Mouse (Mus musculus) heart, embryonic 12.5 days (tissue): ENCODE measurements around the gene Rcn2. TPM values are rescaled to one million over a fixed set of nuclear protein-coding genes. Genes with fewer than 3 reads are reported as not detected.
"Not testable (repeated sequence)": the region's sequence is repeated elsewhere in the genome, so short reads cannot be mapped to it uniquely, and the experiment has no call there.

ENCODE experiments used
- ATAC-seq: fragments of 200-750 bp; cut with Nextera tagmentation; 2 replicates; pipeline ENCODE4 v1.8.0; 2017; ENCODE audit warnings: moderate TSS enrichment, moderate library complexity; ENCODE audit not compliant: insufficient number of reproducible peaks, low FRiP score
- H3K27ac ChIP-seq: fragments of 300-500 bp; sonication (generic); 2 replicates; pipeline ENCODE4 v1.5.1; 2016; ENCODE audit warnings: mild to moderate bottlenecking, moderate library complexity; ENCODE audit not compliant: poor library complexity, severe bottlenecking
- H3K27me3 ChIP-seq: fragments of 300-500 bp; sonication (generic); replicated peaks from 2 replicates; pipeline ENCODE4 v1.6.1; 2016; ENCODE audit warnings: mild to moderate bottlenecking, moderate library complexity
- H3K36me3 ChIP-seq: fragments of 300-500 bp; sonication (generic); 2 replicates; pipeline ENCODE4 v1.6.1; 2016; ENCODE audit warnings: mild to moderate bottlenecking, moderate library complexity
- H3K4me1 ChIP-seq: fragments of 300-500 bp; sonication (generic); replicated peaks from 2 replicates; pipeline ENCODE4 v1.6.1; 2016; ENCODE audit warnings: mild to moderate bottlenecking
- H3K4me2 ChIP-seq: fragments of 300-500 bp; sonication (generic); 2 replicates; pipeline ENCODE4 v1.6.1; 2016; ENCODE audit warnings: mild to moderate bottlenecking, moderate library complexity
- H3K4me3 ChIP-seq: fragments of 300-500 bp; sonication (generic); 2 replicates; pipeline ENCODE4 v1.5.1; 2016; ENCODE audit warnings: mild to moderate bottlenecking
- H3K9ac ChIP-seq: fragments of 300-500 bp; sonication (generic); 2 replicates; pipeline ENCODE4 v1.6.1; 2016; ENCODE audit warnings: mild to moderate bottlenecking, moderate library complexity
- H3K9me3 ChIP-seq: fragments of 300-500 bp; sonication (generic); replicated peaks from 2 replicates; pipeline ENCODE4 v1.6.1; 2016; ENCODE audit warnings: mild to moderate bottlenecking, moderate library complexity
- WGBS: fragments of 180-500 bp; shearing (Covaris S2); methylation state at CpG from one replicate; pipeline ENCODE4 v1.1.7; 2016; 5-methylcytosine and 5-hydroxymethylcytosine counted together
- polyA plus RNA-seq: library from polyadenylated mRNA; unstranded; fragments of >200 nt; fragmentation: Nextera tagmentation; extraction: Ambion mirVana; gene quantifications from 2 replicates; pipeline ENCODE4 v1.2.1, GENCODE M21; 2016

Gene Rcn2
- 178 and 180 TPM in 2 replicates for polyA plus RNA-seq

- Histone ChIP-seq H3K36me3 (peaks cover 24% of the 10 kb centered on the region), H3K4me3 (peak within 1 kb of the TSS; percentile 83), H3K27me3 (no peaks in the 10 kb centered on the region), H3K9ac (peak within 1 kb of the TSS; percentile 93), H3K4me2 (peak within 1 kb of the TSS; percentile 76), H3K9me3 (no peaks in the 10 kb centered on the region), H3K4me1 (peaks cover 12% of the 10 kb centered on the region; the same call in 1 of the 2 replicates), H3K27ac (peak within 1 kb of the TSS; percentile 94)
- under 1% methylated on average over 49 of the region's 49 CpGs for WGBS
- peak; percentile 100 for ATAC-seq
These were observed at the start of gene Rcn2 for GRCm38 (mm10) chr9:56041372-56042180. Gene Rcn2, plus strand, starts transcription at chr9:56041845.

- WGBS = 36% methylated on average over 1 of the region's 2 CpGs
- H3K27ac ChIP-seq, ATAC-seq, H3K36me3 ChIP-seq, H3K4me1 ChIP-seq, H3K9ac ChIP-seq, H3K4me3 ChIP-seq, H3K4me2 ChIP-seq, H3K27me3 ChIP-seq, H3K9me3 ChIP-seq: not testable (repeated sequence)
These were observed 37.0 kb upstream of the Rcn2 start for GRCm38 (mm10) chr9:56004679-56005078.

- Histone ChIP-seq H3K27ac (no peak within 1 kb of the TSS), H3K9ac (no peak within 1 kb of the TSS), H3K4me3 (no peak within 1 kb of the TSS), H3K9me3 (0 out of 2 replicates have a peak, but pooled peaks cover 3% of the 10 kb centered on the region), H3K27me3 (no peaks in the 10 kb centered on the region; the same call in 1 of the 2 replicates), H3K4me1 (no peaks in the 10 kb centered on the region), H3K4me2 (no peak within 1 kb of the TSS), H3K36me3 (no peaks in the 10 kb centered on the region)
- no peak for ATAC-seq
- WGBS = 65% methylated on average over 4 of the region's 4 CpGs
These were observed 31.2 kb upstream of the Rcn2 start, which contains the start of gene 4930563M21Rik for GRCm38 (mm10) chr9:56010450-56010849. Gene 4930563M21Rik, minus strand, starts transcription at chr9:56010550.

- H3K27ac ChIP-seq = no peak overlapping the region
- H3K36me3 ChIP-seq = no peaks in the 10 kb centered on the region
- WGBS = 41% methylated on average over 2 of the region's 2 CpGs
- H3K4me1 ChIP-seq = no peaks in the 10 kb centered on the region
- no peak overlapping the region for H3K9ac ChIP-seq
- no peak overlapping the region for H3K4me3 ChIP-seq
- no peaks in the 10 kb centered on the region for H3K9me3 ChIP-seq
- H3K4me2 ChIP-seq = no peak overlapping the region
- no peak for ATAC-seq
- H3K27me3 ChIP-seq = no peaks in the 10 kb centered on the region
These were observed 16.9 kb upstream of the Rcn2 start for GRCm38 (mm10) chr9:56024772-56025171.

- Histone ChIP-seq H3K36me3 (no peaks in the 10 kb centered on the region), H3K4me3 (no peak overlapping the region), H3K9me3 (no peaks in the 10 kb centered on the region), H3K4me2 (no peak overlapping the region), H3K9ac (no peak overlapping the region), H3K4me1 (no peaks in the 10 kb centered on the region), H3K27me3 (no peaks in the 10 kb centered on the region), H3K27ac (no peak overlapping the region)
- ATAC-seq = no peak
- 73% methylated on average over 16 of the region's 16 CpGs for WGBS
These were observed 14.4 kb upstream of the Rcn2 start for GRCm38 (mm10) chr9:56027292-56027691.

GRCm38 (mm10) chr9:56032219-56032618, 9.4 kb upstream of the Rcn2 start:
- Histone ChIP-seq H3K36me3 (no peaks in the 10 kb centered on the region), H3K4me2 (no peak overlapping the region), H3K9ac (no peak overlapping the region), H3K9me3 (no peaks in the 10 kb centered on the region), H3K27ac (no peak overlapping the region), H3K4me1 (no peaks in the 10 kb centered on the region), H3K27me3 (no peaks in the 10 kb centered on the region), H3K4me3 (no peak overlapping the region)
- 65% methylated on average over 3 of the region's 3 CpGs for WGBS
- no peak for ATAC-seq

GRCm38 (mm10) chr9:56042181-56042621, 556 bp downstream of the Rcn2 start:
- Histone ChIP-seq H3K27ac (peak overlapping the region; percentile 94), H3K4me2 (peak overlapping the region; percentile 76), H3K4me3 (peak overlapping the region; percentile 83), H3K9me3 (no peaks in the 10 kb centered on the region), H3K27me3 (no peaks in the 10 kb centered on the region), H3K9ac (peak overlapping the region; percentile 93), H3K36me3 (peaks cover 24% of the 10 kb centered on the region), H3K4me1 (peaks cover 12% of the 10 kb centered on the region; the same call in 1 of the 2 replicates)
- WGBS = 1% methylated on average over 16 of the region's 16 CpGs
- peak; percentile 10; the same call in 1 of the 2 replicates for ATAC-seq

GRCm38 (mm10) chr9:56053796-56054195, 12.2 kb downstream of the Rcn2 start:
- Histone ChIP-seq H3K4me1 (peaks cover 4% of the 10 kb centered on the region; the same call in 1 of the 2 replicates), H3K9ac (no peak overlapping the region), H3K9me3 (no peaks in the 10 kb centered on the region), H3K4me3 (no peak overlapping the region), H3K36me3 (peaks cover 40% of the 10 kb centered on the region), H3K4me2 (no peak overlapping the region), H3K27me3 (no peaks in the 10 kb centered on the region), H3K27ac (no peak overlapping the region)
- WGBS = 82% methylated on average over 3 of the region's 3 CpGs
- no peak for ATAC-seq

- 83% methylated on average over 6 of the region's 6 CpGs for WGBS
- Histone ChIP-seq H3K4me1 (peaks cover 8% of the 10 kb centered on the region; the same call in 1 of the 2 replicates), H3K9me3 (no peaks in the 10 kb centered on the region), H3K36me3 (peaks cover 59% of the 10 kb centered on the region), H3K27ac (no peak overlapping the region), H3K4me3 (no peak overlapping the region), H3K4me2 (no peak overlapping the region), H3K27me3 (no peaks in the 10 kb centered on the region), H3K9ac (no peak overlapping the region)
- ATAC-seq = peak; percentile 59; the same call in 1 of the 2 replicates
These were observed 14.5 kb downstream of the Rcn2 start for GRCm38 (mm10) chr9:56056147-56056546.

- Histone ChIP-seq H3K27ac (no peak overlapping the region), H3K4me2 (no peak overlapping the region), H3K4me1 (peaks cover 12% of the 10 kb centered on the region; the same call in 1 of the 2 replicates), H3K27me3 (no peaks in the 10 kb centered on the region), H3K36me3 (peaks cover 75% of the 10 kb centered on the region), H3K9ac (no peak overlapping the region), H3K4me3 (no peak overlapping the region), H3K9me3 (no peaks in the 10 kb centered on the region)
- WGBS = 93% methylated on average over 5 of the region's 5 CpGs
- no peak for ATAC-seq
These were observed 20.7 kb downstream of the Rcn2 start for GRCm38 (mm10) chr9:56062336-56062735.

- H3K36me3 ChIP-seq = peaks cover 76% of the 10 kb centered on the region
- H3K9ac ChIP-seq = no peak overlapping the region
- peaks cover 9% of the 10 kb centered on the region; the same call in 1 of the 2 replicates for H3K4me1 ChIP-seq
- WGBS = 57% methylated on average over 3 of the region's 3 CpGs
- no peaks in the 10 kb centered on the region for H3K27me3 ChIP-seq
- no peak for ATAC-seq
- no peak overlapping the region for H3K4me2 ChIP-seq
- no peak overlapping the region for H3K27ac ChIP-seq
- H3K4me3 ChIP-seq = no peak overlapping the region
- no peaks in the 10 kb centered on the region for H3K9me3 ChIP-seq
These were observed 23.4 kb downstream of the Rcn2 start for GRCm38 (mm10) chr9:56065011-56065410.
